In genomic region chr16:86516144-86516543, GRCm38 (mm10) we compare ENCODE assay signal across 12 mouse cellular contexts.
A peak's percentile ranks its signal among the peaks of the same experiment; 100 is the strongest.
DNase-seq lines count a peak whose midpoint lies in the region; ATAC-seq and TF ChIP-seq lines count a peak whose summit lies in the region.
"Had no signal": no experiment of that assay in that cellular context is flagged by ENCODE, and none has a peak within 500 bp of the region (broad histone marks: within the 10 kb centered on the region; RNA-seq: fewer than 3 reads in every experiment).

No protein-coding gene starts in this region.

- no peaks in the 10 kb centered on the region for H3K4me1 ChIP-seq in lung, postnatal 0 days (ENCODE audit: insufficient read depth, low read depth, low read length)
- H3K4me1 ChIP-seq in embryonic facial prominence, embryonic 12.5 days, result no peaks in the 10 kb centered on the region
- H3K4me1 ChIP-seq: hindbrain, embryonic 15.5 days; limb, embryonic 13.5 days had no signal

- H3K9ac ChIP-seq in lung, postnatal 0 days (replicated peaks; ENCODE audit: low read depth), result no peak overlapping the region
- H3K9ac ChIP-seq in embryonic facial prominence, embryonic 12.5 days, result no peak overlapping the region
- H3K9ac ChIP-seq: hindbrain, embryonic 15.5 days; limb, embryonic 13.5 days had no signal

- no peaks in the 10 kb centered on the region for H3K36me3 ChIP-seq in lung, postnatal 0 days (ENCODE audit: insufficient read depth, low read length)
- no peaks in the 10 kb centered on the region for H3K36me3 ChIP-seq in embryonic facial prominence, embryonic 12.5 days
- H3K36me3 ChIP-seq: hindbrain, embryonic 15.5 days; limb, embryonic 13.5 days had no signal

- no peak overlapping the region for H3K4me2 ChIP-seq in lung, postnatal 0 days (replicated peaks; ENCODE audit: low read depth, low read length)
- H3K4me2 ChIP-seq in embryonic facial prominence, embryonic 12.5 days (replicated peaks), result no peak overlapping the region
- H3K4me2 ChIP-seq: hindbrain, embryonic 15.5 days; limb, embryonic 13.5 days had no signal

- WGBS in lung, postnatal 0 days, result 60% methylated on average over 3 of the region's 3 CpGs
- 32% methylated on average over 3 of the region's 3 CpGs for WGBS in embryonic facial prominence, embryonic 12.5 days

- TF ChIP-seq CTCF in lung, postnatal 0 days (IDR thresholded peaks at IDR 0.05), result no peak

- no peaks in the 10 kb centered on the region for H3K27me3 ChIP-seq in lung, postnatal 0 days (replicated peaks; ENCODE audit: insufficient read depth, low read length)
- no peaks in the 10 kb centered on the region for H3K27me3 ChIP-seq in embryonic facial prominence, embryonic 12.5 days
- H3K27me3 ChIP-seq: hindbrain, embryonic 15.5 days; limb, embryonic 13.5 days had no signal

- no peaks in the 10 kb centered on the region for H3K9me3 ChIP-seq in lung, postnatal 0 days (ENCODE audit: low read length)
- H3K9me3 ChIP-seq in embryonic facial prominence, embryonic 12.5 days, result no peaks in the 10 kb centered on the region
- H3K9me3 ChIP-seq: hindbrain, embryonic 15.5 days; limb, embryonic 13.5 days had no signal

- no peak for ATAC-seq in lung, postnatal 0 days
- 0 out of 2 replicates have a peak, but pooled peaks have one; percentile 47 for ATAC-seq in embryonic facial prominence, embryonic 12.5 days (ENCODE audit: insufficient number of reproducible peaks, insufficient read depth, low FRiP score, low TSS enrichment)

- no peak overlapping the region for H3K4me3 ChIP-seq in lung, postnatal 0 days (ENCODE audit: low read depth, low read length)
- no peak overlapping the region for H3K4me3 ChIP-seq in embryonic facial prominence, embryonic 12.5 days
- H3K4me3 ChIP-seq: hindbrain, embryonic 15.5 days; limb, embryonic 13.5 days had no signal

- no peak for TF ChIP-seq EP300 in lung, postnatal 0 days (IDR thresholded peaks at IDR 0.05)

- H3K27ac ChIP-seq in lung, postnatal 0 days (ENCODE audit: low read length), result no peak overlapping the region
- no peak overlapping the region for H3K27ac ChIP-seq in embryonic facial prominence, embryonic 12.5 days
- H3K27ac ChIP-seq: hindbrain, embryonic 15.5 days; kidney, postnatal 0 days; limb, embryonic 13.5 days had no signal

- DNase-seq in frontal cortex, adult 2 months (ENCODE audit: extremely low spot score in 1 of 2, low spot score in 1 of 2), result peak; percentile 2 to 17
- DNase-seq in frontal cortex, postnatal 14 days (ENCODE audit: low spot score in 2 of 2), result no peak
- DNase-seq in lung, postnatal 0 days (ENCODE audit: low spot score), result peak; percentile 23
- no peak for DNase-seq in lung, postnatal 10 days
- DNase-seq in retina, postnatal 1 day, result peak; percentile 98
- no peak for DNase-seq in kidney, postnatal 4 days
- DNase-seq: lung, postnatal 36 days; right cerebral cortex, postnatal 25 days had no signal

Comparison
In these comparisons a context has a peak if more than half of its experiments do, and no peak if none do; other contexts are left out.
1. DNase-seq: peak in frontal cortex, adult 2 months (2 of 2), lung, postnatal 0 days (single experiment) and retina, postnatal 1 day (single experiment); none in frontal cortex, postnatal 14 days (0 of 2), lung, postnatal 10 days (single experiment) and kidney, postnatal 4 days (0 of 2).